In the genomic region with DNA sequence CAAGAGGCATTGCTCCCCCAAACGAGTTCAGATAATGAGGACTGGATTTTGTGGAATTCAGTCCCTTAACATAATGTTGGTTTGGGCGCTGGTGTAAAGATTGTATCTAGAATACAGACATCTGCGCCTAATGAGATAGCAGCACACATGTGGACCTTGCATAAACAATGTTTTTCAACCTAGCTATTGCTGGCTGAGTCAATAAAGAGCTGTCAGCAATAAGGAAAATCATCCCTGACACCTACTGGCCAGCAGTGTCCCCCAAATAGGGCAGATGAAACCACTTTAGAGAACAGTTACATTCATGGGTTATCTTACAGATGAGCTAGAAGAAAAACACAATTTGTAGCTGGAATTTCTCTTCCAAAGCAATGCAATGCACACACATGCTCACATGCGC, we compare ENCODE assay signal across 19 mouse cellular contexts.
DNase-seq lines count a peak whose midpoint lies in the region; ATAC-seq lines count a peak whose summit lies in the region.
"Had no signal": no experiment of that assay in that cellular context is flagged by ENCODE, and none has a peak within 500 bp of the region (broad histone marks: within the 10 kb centered on the region; RNA-seq: fewer than 3 reads in every experiment).

No protein-coding gene starts in this region.

- H3K27ac ChIP-seq in hindbrain, embryonic 11.5 days (ENCODE audit: low read depth, low read length) = no peak overlapping the region
- no peak overlapping the region for H3K27ac ChIP-seq in hindbrain, embryonic 14.5 days
- 0 out of 2 replicates have a peak overlapping the region, but pooled peaks have one; percentile 5 for H3K27ac ChIP-seq in midbrain, embryonic 12.5 days (replicated peaks)
- H3K27ac ChIP-seq: embryonic facial prominence, embryonic 12.5 days; forebrain, embryonic 15.5 days; limb, embryonic 15.5 days; liver, embryonic 15.5 days had no signal

- no peak overlapping the region for H3K4me3 ChIP-seq in hindbrain, embryonic 11.5 days (ENCODE audit: low read depth, low read length)
- no peak overlapping the region for H3K4me3 ChIP-seq in hindbrain, embryonic 14.5 days (replicated peaks; ENCODE audit: low read length)
- no peak overlapping the region for H3K4me3 ChIP-seq in midbrain, embryonic 12.5 days
- H3K4me3 ChIP-seq: embryonic facial prominence, embryonic 12.5 days; forebrain, embryonic 15.5 days; limb, embryonic 15.5 days; liver, embryonic 15.5 days; megakaryocyte, embryonic 14.5 days; myocyte had no signal

- H3K4me1 ChIP-seq in hindbrain, embryonic 11.5 days (replicated peaks; ENCODE audit: control insufficient read depth, insufficient read depth, low read length) = no peaks in the 10 kb centered on the region
- H3K4me1 ChIP-seq in hindbrain, embryonic 14.5 days (replicated peaks; ENCODE audit: control insufficient read depth, insufficient read depth, low read length) = 0 out of 2 replicates have a peak, but pooled peaks cover 3% of the 10 kb centered on the region
- H3K4me1 ChIP-seq in midbrain, embryonic 12.5 days = no peaks in the 10 kb centered on the region
- H3K4me1 ChIP-seq: embryonic facial prominence, embryonic 12.5 days; forebrain, embryonic 15.5 days; liver, embryonic 15.5 days; megakaryocyte, embryonic 14.5 days had no signal

- no peak overlapping the region for H3K4me2 ChIP-seq in hindbrain, embryonic 11.5 days (replicated peaks; ENCODE audit: low read depth, low read length)
- H3K4me2 ChIP-seq in hindbrain, embryonic 14.5 days (replicated peaks) = no peak overlapping the region
- no peak overlapping the region for H3K4me2 ChIP-seq in midbrain, embryonic 12.5 days (replicated peaks)
- H3K4me2 ChIP-seq: embryonic facial prominence, embryonic 12.5 days; forebrain, embryonic 15.5 days; limb, embryonic 15.5 days; liver, embryonic 15.5 days had no signal

- H3K9me3 ChIP-seq in hindbrain, embryonic 11.5 days (ENCODE audit: control insufficient read depth, low read length) = no peaks in the 10 kb centered on the region
- H3K9me3 ChIP-seq in hindbrain, embryonic 14.5 days (ENCODE audit: control insufficient read depth, low read length) = no peaks in the 10 kb centered on the region
- H3K9me3 ChIP-seq in midbrain, embryonic 12.5 days = no peaks in the 10 kb centered on the region
- H3K9me3 ChIP-seq: embryonic facial prominence, embryonic 12.5 days; forebrain, embryonic 15.5 days; limb, embryonic 15.5 days; liver, embryonic 15.5 days; megakaryocyte, embryonic 14.5 days had no signal

- no peaks in the 10 kb centered on the region for H3K36me3 ChIP-seq in hindbrain, embryonic 11.5 days (ENCODE audit: control insufficient read depth, insufficient read depth, low read length)
- H3K36me3 ChIP-seq in hindbrain, embryonic 14.5 days (replicated peaks; ENCODE audit: control insufficient read depth, insufficient read depth) = no peaks in the 10 kb centered on the region
- H3K36me3 ChIP-seq in midbrain, embryonic 12.5 days = no peaks in the 10 kb centered on the region
- H3K36me3 ChIP-seq: embryonic facial prominence, embryonic 12.5 days; forebrain, embryonic 15.5 days; limb, embryonic 15.5 days; liver, embryonic 15.5 days had no signal

- H3K27me3 ChIP-seq in hindbrain, embryonic 11.5 days (ENCODE audit: control insufficient read depth, insufficient read depth, low read length) = no peaks in the 10 kb centered on the region
- H3K27me3 ChIP-seq in hindbrain, embryonic 14.5 days (ENCODE audit: control insufficient read depth, insufficient read depth, low read length) = no peaks in the 10 kb centered on the region
- H3K27me3 ChIP-seq in midbrain, embryonic 12.5 days = no peaks in the 10 kb centered on the region
- H3K27me3 ChIP-seq: embryonic facial prominence, embryonic 12.5 days; forebrain, embryonic 15.5 days; limb, embryonic 15.5 days; liver, embryonic 15.5 days; megakaryocyte, embryonic 14.5 days had no signal

- peak; percentile 53; the same call in 1 of the 2 replicates for ATAC-seq in hindbrain, embryonic 11.5 days (ENCODE audit: low FRiP score)
- no peak for ATAC-seq in hindbrain, embryonic 14.5 days (ENCODE audit: low FRiP score)
- ATAC-seq in midbrain, embryonic 12.5 days (ENCODE audit: low FRiP score, low read depth) = peak; percentile 68; the same call in 1 of the 2 replicates
- ATAC-seq: forebrain, embryonic 15.5 days had no signal

- intact Hi-C loops in gastrocnemius, postnatal 36 days (cut with DNase I) = no loop called here

- DNase-seq in hindbrain, embryonic 11.5 days (ENCODE audit: low spot score) = no peak
- DNase-seq in hindbrain, embryonic 14.5 days (ENCODE audit: low spot score) = no peak
- peak; percentile 11 for DNase-seq in retina, embryonic 14.5 days (ENCODE audit: low spot score)
- no peak for DNase-seq in retina, postnatal 1 day
- DNase-seq in spleen, postnatal 14 days (ENCODE audit: low spot score in 2 of 2) = no peak
- DNase-seq in gastrocnemius, postnatal 36 days = no peak
- DNase-seq: adrenal gland, adult 8-10 months; heart, adult 11 months; heart, postnatal 36 days; kidney, postnatal 36 days; lung, postnatal 14 days; right cerebral cortex, postnatal 25 days had no signal

- 45% methylated on average over 4 of the region's 4 CpGs for WGBS in hindbrain, embryonic 11.5 days
- WGBS in hindbrain, embryonic 14.5 days = 41% methylated on average over 4 of the region's 4 CpGs
- 37% methylated on average over 4 of the region's 4 CpGs for WGBS in midbrain, embryonic 12.5 days

- H3K9ac ChIP-seq in hindbrain, embryonic 11.5 days (ENCODE audit: low read depth, low read length) = no peak overlapping the region
- H3K9ac ChIP-seq in hindbrain, embryonic 14.5 days = no peak overlapping the region
- no peak overlapping the region for H3K9ac ChIP-seq in midbrain, embryonic 12.5 days (replicated peaks)
- H3K9ac ChIP-seq: embryonic facial prominence, embryonic 12.5 days; forebrain, embryonic 15.5 days; limb, embryonic 15.5 days; liver, embryonic 15.5 days had no signal
